Mouse (Mus musculus): ENCODE measurements around the gene Nckap5.

Nckap5 gene

GRCm38 (mm10) chr1:125987803-125988202 lies 842.8 kb downstream of the Nckap5 start:
- DNase-seq: no peak

GRCm38 (mm10) chr1:125984570-125984969 lies 846.0 kb downstream of the Nckap5 start:
- DNase-seq: no peak

- DNase-seq: no peak
Measured at GRCm38 (mm10) chr1:125974649-125975048, 856.0 kb downstream of the Nckap5 start.

- DNase-seq: no peak
Measured at GRCm38 (mm10) chr1:125971933-125972332, 858.7 kb downstream of the Nckap5 start.

- no peak for DNase-seq
Measured at GRCm38 (mm10) chr1:125967671-125968070, 862.9 kb downstream of the Nckap5 start.

GRCm38 (mm10) chr1:125951026-125951425 lies 879.6 kb downstream of the Nckap5 start:
- DNase-seq: no peak

GRCm38 (mm10) chr1:125949076-125949475 lies 881.5 kb downstream of the Nckap5 start:
- DNase-seq: no peak

GRCm38 (mm10) chr1:125945136-125945535 lies 885.5 kb downstream of the Nckap5 start:
- no peak for DNase-seq

- DNase-seq: no peak
Measured at GRCm38 (mm10) chr1:125943305-125943704, 887.3 kb downstream of the Nckap5 start.

- no peak for DNase-seq
Measured at GRCm38 (mm10) chr1:125925486-125925885, 905.1 kb downstream of the Nckap5 start.

GRCm38 (mm10) chr1:125923062-125923461 lies 907.5 kb downstream of the Nckap5 start:
- no peak for DNase-seq

GRCm38 (mm10) chr1:125920696-125921095 lies 909.9 kb downstream of the Nckap5 start:
- no peak for DNase-seq

GRCm38 (mm10) chr1:125912601-125913600 lies 917.7 kb downstream of the Nckap5 start, which contains the start of gene Lypd1:
TSS of gene Lypd1 (minus strand) at chr1:125913101.
- no peak for DNase-seq

- peak in 1 of 2 experiments; percentile 13 for DNase-seq
Measured at GRCm38 (mm10) chr1:125911901-125912445, 918.6 kb downstream of the Nckap5 start.

GRCm38 (mm10) chr1:125911337-125911900 lies 919.2 kb downstream of the Nckap5 start:
- peak; percentile 5 for DNase-seq

- no peak for DNase-seq
Measured at GRCm38 (mm10) chr1:125910871-125911265, 919.7 kb downstream of the Nckap5 start.

GRCm38 (mm10) chr1:125910211-125910870 lies 920.3 kb downstream of the Nckap5 start:
- DNase-seq: no peak

- no peak for DNase-seq
Measured at GRCm38 (mm10) chr1:125893158-125893557, 937.4 kb downstream of the Nckap5 start.

- DNase-seq: no peak
Measured at GRCm38 (mm10) chr1:125870056-125870455, 960.5 kb downstream of the Nckap5 start.
